Mouse (Mus musculus) central nervous system, embryonic 18 days (tissue): Measurements from ENCODE around the gene Gm20809. TPM values are rescaled to one million over a fixed set of nuclear protein-coding genes. Genes with fewer than 3 reads are reported as not detected.

ENCODE experiments used
- polyA plus RNA-seq: library from polyadenylated mRNA; depleted of rRNA; stranded (reverse); fragments of >200 nt; gene quantifications from 2 replicates; pipeline ENCODE4 v1.2.3, GENCODE M21; 2012; rRNA removed

Gene Gm20809
- polyA plus RNA-seq = not detected in 2 replicates

GRCm38 (mm10) chrY:24454757-24455156, at the start of gene Gm20809:
Gene Gm20809 (plus strand): TSS chrY:24455057.

